Mouse (Mus musculus) embryonic fibroblast, embryonic 13.5 days (primary cell): Measurements from ENCODE around the gene G430095P16Rik. TPM values are rescaled to one million over a fixed set of nuclear protein-coding genes. Genes with fewer than 3 reads are reported as not detected.

ENCODE experiments used
- H3K27ac ChIP-seq: 2 replicates; pipeline ENCODE4 v1.5.1; 2012; ENCODE audit warnings: low read length, control low read depth, inconsistent platforms; ENCODE audit not compliant: insufficient read depth
- H3K4me1 ChIP-seq: 2 replicates; pipeline ENCODE4 v1.6.1; 2011; ENCODE audit warnings: low read length; ENCODE audit not compliant: control insufficient read depth, insufficient read depth
- H3K4me3 ChIP-seq: 2 replicates; pipeline ENCODE4 v1.5.1; 2011; ENCODE audit warnings: mild to moderate bottlenecking, control low read depth, low read length; ENCODE audit not compliant: insufficient read depth
- CTCF ChIP-seq: IDR thresholded peaks from 2 replicates; pipeline ENCODE4 v1.5.1; 2011; ENCODE audit warnings: mild to moderate bottlenecking, control low read depth, low read length, moderate library complexity, borderline replicate concordance; ENCODE audit not compliant: insufficient read depth
- POLR2A ChIP-seq: IDR thresholded peaks from 2 replicates; pipeline ENCODE4 v1.6.1; 2011; ENCODE audit warnings: low read depth, mild to moderate bottlenecking, control low read depth, low read length, moderate library complexity
- polyA plus RNA-seq: library from polyadenylated mRNA; stranded (reverse); fragments of >200 nt; gene quantifications from 2 replicates; pipeline ENCODE4 v1.2.4, GENCODE M21; 2011; ENCODE audit warnings: low read depth; ENCODE audit not compliant: missing spikeins, insufficient read length

G430095P16Rik gene
- polyA plus RNA-seq, 1 experiment: 0.74 TPM

GRCm38 (mm10) chr8:84689091-84689915, 33.5 kb upstream of the G430095P16Rik start:
- TF ChIP-seq CTCF: no peak
- peak; percentile 64; the same call in 1 of the 2 replicates for TF ChIP-seq POLR2A
- Histone ChIP-seq H3K4me1 (peaks cover 11% of the 10 kb centered on the region), H3K4me3 (peak overlapping the region; percentile 90), H3K27ac (peak overlapping the region; percentile 67)

- Histone ChIP-seq H3K27ac (no peak overlapping the region), H3K4me3 (no peak overlapping the region), H3K4me1 (peaks cover 3% of the 10 kb centered on the region; the same call in 1 of the 2 replicates)
- no peak for TF ChIP-seq POLR2A
- TF ChIP-seq CTCF: no peak
These were observed 29.5 kb upstream of the G430095P16Rik start for GRCm38 (mm10) chr8:84693332-84693731.

- no peak overlapping the region for H3K4me3 ChIP-seq
- H3K27ac ChIP-seq: no peak overlapping the region
- no peak for TF ChIP-seq CTCF
- no peak for TF ChIP-seq POLR2A
- peaks cover 3% of the 10 kb centered on the region; the same call in 1 of the 2 replicates for H3K4me1 ChIP-seq
These were observed 27.7 kb upstream of the G430095P16Rik start for GRCm38 (mm10) chr8:84695140-84695539.

GRCm38 (mm10) chr8:84697166-84698130, 25.4 kb upstream of the G430095P16Rik start:
- Histone ChIP-seq H3K4me3 (no peak overlapping the region), H3K27ac (no peak overlapping the region), H3K4me1 (no peaks in the 10 kb centered on the region)
- TF ChIP-seq CTCF: no peak
- TF ChIP-seq POLR2A: no peak

GRCm38 (mm10) chr8:84698288-84698687, 24.5 kb upstream of the G430095P16Rik start:
- H3K4me3 ChIP-seq: no peak overlapping the region
- no peak overlapping the region for H3K27ac ChIP-seq
- H3K4me1 ChIP-seq: no peaks in the 10 kb centered on the region
- TF ChIP-seq POLR2A (no peak), CTCF (no peak)

GRCm38 (mm10) chr8:84698929-84699401, 23.8 kb upstream of the G430095P16Rik start:
- TF ChIP-seq CTCF: no peak
- no peak for TF ChIP-seq POLR2A
- no peak overlapping the region for H3K4me3 ChIP-seq
- H3K27ac ChIP-seq: no peak overlapping the region
- no peaks in the 10 kb centered on the region for H3K4me1 ChIP-seq

GRCm38 (mm10) chr8:84699861-84700322, 22.9 kb upstream of the G430095P16Rik start:
- Histone ChIP-seq H3K4me1 (no peaks in the 10 kb centered on the region), H3K27ac (no peak overlapping the region), H3K4me3 (no peak overlapping the region)
- TF ChIP-seq POLR2A (no peak), CTCF (peak; percentile 66; the same call in 1 of the 2 replicates)

GRCm38 (mm10) chr8:84700526-84700925, 22.3 kb upstream of the G430095P16Rik start:
- no peak overlapping the region for H3K4me3 ChIP-seq
- TF ChIP-seq CTCF (no peak), POLR2A (no peak)
- H3K27ac ChIP-seq: no peak overlapping the region
- H3K4me1 ChIP-seq: no peaks in the 10 kb centered on the region
